Mouse (Mus musculus) ovary, adult 18-20 months (tissue): ENCODE data around the gene Myog.
"Not testable (repeated sequence)": the region's sequence is repeated elsewhere in the genome, so short reads cannot be mapped to it uniquely, and the experiment has no call there.

Source experiments
- DNase-seq: peaks from one replicate; pipeline ENCODE4 v3.0.0; 2022; ENCODE audit warnings: low spot score, mixed read lengths

Gene Myog

DNA sequence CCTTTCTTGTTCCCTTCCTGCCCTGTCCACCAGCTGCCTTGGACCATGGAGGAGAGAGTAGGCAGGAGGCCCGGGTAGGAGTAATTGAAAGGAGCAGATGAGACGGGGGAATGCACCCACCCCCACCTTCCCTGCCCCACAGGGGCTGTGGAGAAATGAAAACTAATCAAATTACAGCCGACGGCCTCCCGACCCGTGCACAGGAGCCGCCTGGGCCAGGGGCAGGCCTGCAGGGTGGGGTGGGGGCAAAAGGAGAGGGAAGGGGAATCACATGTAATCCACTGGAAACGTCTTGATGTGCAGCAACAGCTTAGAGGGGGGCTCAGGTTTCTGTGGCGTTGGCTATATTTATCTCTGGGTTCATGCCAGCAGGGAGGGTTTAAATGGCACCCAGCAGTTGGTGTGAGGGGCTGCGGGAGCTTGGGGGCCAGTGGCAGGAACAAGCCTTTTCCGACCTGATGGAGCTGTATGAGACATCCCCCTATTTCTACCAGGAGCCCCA lies at the start of gene Myog:
Gene Myog, plus strand, starts transcription at position 392 of the 502 bp plus-strand sequence.
- no peak for DNase-seq

DNA sequence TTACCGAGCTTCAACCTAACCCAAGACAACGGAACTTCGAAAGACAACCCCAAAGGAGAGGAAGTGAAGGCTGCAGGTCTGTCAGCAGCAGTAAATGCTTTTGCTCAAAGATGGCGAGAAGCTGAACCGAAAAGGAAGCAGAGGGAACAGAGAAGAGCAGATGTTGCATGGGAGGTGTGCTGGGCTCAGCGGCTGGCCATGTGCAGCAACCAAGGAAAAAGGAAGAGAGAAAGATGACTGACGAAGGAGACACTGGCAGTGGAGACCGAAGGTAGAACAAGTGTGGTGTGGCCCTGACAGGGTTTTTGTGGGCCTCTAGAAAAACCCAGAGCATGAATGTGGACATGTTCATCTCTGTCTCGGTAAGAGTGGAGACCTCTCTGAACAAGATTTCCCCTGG lies 49.1 kb upstream of the Myog start:
- no peak for DNase-seq

DNA sequence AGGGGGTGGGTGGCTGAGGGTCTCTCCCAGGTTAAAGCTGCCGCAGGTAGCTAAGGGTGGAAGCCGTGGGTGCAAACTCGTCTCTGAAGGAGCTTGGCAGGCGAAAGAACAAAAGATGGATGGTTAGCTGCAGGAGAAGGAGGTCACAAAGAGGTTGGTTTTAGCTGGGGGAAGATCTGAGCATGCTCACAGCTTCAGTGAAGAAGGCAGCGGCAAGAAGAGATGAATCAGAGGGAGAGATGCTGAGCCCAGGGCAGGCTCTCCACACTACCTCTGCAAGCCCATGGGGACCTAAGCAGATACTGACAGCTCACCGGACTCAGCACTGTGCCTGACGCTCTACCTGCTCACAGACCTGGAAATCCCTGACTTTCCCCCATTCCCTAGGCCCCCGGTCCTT lies 48.5 kb upstream of the Myog start:
- no peak for DNase-seq

DNA sequence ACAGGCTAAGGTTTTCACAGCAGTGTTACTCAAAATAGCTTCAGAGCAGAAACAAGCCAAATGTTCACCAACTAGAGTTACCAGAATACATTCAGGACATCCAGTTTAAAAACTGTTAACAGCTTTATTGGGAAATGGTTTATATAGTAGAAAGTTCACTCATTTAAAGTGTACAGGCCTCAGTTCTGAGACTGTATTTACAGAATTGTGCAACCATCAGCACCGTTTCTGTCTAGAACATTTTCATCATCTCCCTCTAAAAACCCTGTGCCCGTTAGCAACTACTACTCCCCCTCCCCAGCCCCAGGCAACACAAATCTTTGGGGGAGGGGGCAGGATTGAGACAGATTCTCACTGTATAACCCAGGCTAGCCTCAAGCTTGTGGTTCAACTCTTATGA lies 47.5 kb upstream of the Myog start:
- no peak for DNase-seq

DNA sequence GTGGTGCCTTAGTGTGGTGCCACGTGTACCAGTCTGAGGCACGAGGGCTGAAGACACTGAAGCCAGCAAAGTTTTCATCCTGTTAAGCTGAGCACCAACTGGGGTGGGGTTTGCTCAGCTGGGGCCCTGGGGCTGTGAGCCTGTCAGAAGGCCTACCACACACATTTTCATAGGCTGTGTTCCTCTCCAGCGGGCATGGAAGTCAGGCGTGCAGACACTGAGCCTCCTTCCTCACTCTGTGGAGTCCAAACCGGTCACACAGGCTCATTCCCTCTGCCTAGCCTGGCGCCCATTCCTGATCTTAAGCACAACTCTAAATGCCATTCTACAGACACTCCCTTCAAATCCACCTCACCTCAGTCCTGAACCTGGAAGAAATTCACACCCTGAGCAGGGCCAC lies 46.3 kb upstream of the Myog start:
- no peak for DNase-seq

DNA sequence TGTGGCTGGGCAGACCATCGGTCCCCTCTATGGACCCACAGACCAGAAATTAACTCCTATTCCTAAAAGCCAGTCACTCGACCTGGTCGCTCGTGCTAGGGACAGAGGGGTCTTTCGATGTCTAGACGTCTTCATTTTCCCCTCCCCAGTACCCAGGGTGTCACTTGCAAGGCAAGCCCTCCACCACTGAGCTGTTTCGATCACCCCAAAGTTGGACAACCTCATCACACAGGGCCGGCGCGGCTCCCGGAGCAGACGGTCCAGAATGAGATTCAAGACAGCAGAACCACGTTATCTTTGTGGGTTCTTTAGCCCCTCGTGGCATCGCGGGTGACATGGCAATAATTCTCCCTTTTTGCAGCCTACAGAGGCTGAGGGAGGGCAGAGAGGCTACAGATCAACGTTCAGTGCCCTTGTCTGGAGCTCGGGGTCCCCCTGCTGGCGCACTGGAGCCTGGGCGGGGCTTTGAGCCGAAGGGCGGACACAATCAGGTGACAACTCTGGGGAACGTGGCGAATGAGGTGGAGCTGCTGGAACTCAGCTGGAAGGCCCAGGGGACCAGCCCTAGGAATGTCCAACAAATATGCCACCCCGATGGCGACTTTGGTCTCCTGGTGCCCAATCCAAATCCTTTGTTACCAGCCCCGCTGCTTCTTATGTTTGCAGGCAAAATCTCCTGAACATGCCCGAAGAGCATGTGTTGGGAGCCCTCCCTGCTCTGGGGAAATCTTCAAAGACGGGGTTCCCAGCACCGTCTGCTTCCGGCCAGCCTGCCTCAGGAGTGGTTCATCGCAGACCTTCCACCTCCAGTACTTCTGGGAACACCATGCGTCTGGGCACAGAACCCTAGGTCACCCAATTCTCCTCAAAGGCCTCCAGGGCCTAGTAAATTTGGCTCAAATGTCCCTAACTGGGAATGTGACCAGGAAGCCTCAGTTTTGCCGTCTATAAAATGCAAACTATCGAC lies 45.6 kb upstream of the Myog start:
- DNase-seq: peak; percentile 77

DNA sequence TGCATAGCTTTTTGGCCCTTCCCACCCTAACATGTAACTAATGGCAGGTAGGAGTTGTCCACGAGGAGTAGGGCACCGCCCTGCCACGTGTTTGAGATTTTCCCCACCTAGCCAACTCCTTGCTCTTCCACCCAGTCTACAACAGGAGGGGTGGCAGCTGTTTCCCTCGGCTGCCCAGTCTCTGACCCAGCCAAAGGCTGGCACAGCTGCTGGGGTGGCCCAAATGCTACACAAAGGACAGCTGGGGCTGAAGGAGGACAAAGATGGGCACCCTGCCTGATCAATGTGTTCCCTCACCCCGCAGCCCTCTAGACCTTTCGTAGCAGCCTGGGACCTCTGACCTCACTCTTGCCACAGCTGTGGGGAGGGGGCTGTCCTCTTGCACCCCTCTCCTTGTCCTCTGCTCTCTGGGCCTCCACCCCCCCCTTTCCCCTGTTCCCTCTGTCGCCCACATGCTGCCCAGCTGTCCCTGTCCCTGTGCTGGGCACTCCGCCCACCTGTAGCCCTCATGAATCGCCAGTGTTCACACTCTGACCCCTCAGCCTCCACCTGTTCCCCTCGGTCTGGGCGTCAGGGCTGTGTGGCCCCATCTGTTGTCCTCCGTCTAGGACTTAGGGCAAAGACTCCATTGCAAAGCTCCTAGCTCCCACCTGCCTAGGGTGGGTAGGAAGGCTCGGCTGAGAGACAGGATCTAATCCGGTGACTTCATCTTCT lies 44.6 kb upstream of the Myog start:
- DNase-seq: no peak

DNA sequence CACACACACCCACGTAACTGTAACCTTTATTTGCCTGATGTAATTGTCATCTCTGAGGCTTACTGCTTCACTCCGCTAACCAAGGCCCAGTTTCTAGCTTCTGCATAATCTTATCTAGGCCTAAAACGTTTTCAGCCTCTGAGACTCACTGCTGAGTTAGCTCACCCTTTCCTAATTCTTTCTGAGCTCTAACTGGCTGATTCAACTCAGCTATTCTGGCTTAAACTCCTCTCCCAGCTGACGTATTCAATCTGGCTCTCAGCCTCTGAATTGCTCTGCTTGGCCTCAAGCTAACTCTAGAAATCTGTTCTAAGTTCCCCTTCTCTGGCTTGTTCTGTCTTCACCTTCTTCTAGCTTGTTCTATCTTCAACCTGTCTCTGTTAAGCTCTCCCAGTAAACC lies 43.2 kb upstream of the Myog start:
- no peak for DNase-seq

DNA sequence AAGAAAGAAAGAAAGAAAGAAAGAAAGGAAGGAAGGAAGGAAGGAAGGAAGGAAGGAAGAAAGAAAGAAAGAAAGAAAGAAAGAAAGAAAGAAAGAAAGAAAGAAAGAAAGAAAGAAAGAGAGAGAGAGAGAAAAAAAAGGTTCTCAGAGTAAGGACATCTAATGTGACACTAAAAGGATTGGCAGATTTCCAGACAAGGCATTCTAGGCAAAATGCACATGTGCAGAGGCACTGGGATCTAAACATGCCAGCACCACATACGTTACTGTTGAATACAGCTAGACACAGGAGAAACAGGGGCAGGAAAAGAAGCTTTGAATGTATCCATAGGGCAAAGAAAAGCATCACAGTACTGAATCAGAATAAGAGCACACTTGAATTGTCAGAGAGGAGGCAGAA lies 40.1 kb upstream of the Myog start:
- DNase-seq: not testable (repeated sequence)

DNA sequence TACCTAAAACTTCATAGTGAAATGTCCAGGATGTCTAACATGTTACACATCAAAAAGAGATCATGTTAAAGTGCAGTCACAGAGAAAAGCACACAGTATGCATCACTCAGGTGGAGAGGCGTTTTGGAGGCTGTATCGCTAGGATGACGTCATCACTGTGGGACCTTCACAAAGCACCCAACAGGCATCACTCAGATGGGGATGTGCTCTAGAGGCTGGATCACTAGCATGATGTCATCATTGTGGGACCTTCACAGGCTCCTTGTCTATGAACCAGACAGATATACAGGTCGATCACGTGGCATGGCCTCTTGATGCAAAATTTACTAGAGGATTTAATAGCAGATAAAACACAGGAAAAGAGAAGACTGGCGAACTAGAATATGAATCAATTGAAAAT lies 25.4 kb upstream of the Myog start:
- DNase-seq: no peak

DNA sequence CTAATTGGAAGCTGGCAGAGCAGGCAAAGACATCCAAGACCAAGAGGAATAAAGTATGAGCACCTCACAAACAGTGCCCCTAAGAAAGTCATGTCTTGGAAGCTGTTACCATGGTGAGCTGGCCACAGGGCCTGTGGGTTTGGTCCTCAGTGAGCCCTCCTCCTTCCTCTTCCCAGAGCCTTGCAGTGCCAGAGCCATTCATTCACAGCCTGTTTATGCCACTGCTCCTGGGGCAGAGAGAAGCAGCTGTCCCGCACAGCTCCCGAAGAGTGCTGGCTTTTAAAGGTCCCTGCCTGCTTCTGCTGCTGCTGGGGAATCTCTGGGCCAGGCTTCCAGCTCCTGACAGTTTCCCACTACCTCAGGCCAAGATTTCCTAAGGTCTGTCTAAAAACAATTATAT lies 24.0 kb upstream of the Myog start:
- DNase-seq: no peak

DNA sequence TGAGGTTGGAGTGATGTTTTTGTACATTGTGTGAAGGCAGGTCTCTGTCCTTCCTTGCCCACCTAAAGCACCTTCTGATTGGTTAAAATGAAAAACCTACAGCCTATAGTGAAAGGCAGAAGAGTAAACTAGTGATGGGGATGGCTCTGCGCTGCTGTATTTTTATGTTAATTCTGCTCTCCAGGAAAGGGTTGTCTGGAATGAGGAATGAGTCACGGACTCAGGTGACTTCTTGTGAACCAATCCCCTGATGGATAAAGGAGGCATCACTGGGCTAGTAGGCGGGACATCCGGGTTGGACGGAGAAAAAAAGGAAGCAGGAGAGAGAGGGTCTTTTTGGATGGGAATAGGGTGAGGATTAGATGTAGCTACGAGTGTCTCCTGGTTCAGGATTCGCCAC lies 19.8 kb upstream of the Myog start:
- DNase-seq: no peak

DNA sequence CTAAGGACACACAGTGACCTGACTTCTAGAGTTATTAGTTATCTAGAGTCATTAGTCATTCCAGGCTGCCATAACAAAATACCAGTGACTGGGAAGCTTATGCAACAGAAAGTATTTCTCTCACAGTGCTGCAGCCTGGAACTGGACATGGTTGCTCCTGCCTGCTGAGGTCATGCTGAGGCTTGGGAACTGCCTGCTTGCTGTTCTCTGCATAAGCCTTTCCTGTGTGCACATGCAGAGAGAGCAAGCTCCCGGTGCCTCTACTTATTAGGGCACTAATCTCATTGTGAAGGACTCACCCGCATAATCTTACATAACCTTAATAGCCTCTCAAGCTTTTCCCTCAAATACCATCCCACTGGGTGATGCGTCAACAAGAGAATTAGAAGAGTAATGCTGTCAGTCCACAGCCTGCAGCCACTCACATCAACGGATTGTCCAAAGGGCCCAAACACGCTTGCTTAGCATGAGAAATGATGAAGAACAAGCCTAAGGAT lies 17.0 kb upstream of the Myog start:
- no peak for DNase-seq

DNA sequence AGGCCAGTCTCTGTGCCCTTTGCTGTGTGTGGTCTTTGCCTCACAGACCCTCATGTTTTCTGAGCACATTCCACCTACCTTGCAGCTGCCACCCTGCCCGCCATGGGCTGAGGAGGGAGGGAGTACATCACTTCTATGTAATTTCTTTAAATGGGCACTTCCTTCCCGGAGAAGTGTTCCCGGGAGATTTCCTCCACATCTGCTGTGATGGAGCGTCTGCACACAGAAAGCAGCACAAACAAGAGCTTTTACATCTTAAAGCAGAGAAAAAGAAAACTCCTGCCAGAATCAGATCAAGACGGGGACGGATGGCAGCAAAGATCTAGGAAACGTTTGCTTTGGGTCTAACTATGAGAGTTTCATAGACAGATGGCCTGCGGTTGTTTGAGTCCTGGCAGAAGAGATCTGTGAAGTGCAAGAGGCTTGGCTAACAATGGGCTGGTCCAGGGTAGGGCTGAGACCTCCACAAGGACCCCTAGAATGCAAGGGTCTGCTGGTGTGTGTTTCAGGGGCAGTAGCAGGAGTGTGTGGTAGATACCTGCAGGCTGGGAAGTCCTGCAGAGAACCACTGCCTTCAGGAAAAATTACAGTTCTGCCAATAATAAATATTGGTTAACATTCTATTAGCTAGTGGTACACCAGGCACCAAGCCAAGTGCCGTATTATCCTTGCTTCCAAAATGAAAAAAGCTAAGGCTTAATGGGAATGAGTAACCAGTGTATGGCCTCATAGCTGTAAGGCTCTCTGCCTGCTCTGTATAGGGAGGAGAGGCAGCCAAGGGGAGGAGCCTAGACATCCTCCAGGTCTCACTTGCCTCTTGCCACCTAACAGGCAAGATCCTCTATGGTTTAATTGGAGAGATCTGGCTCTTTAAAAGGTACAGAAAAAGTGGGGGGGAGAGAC lies 16.0 kb upstream of the Myog start:
- DNase-seq: no peak

DNA sequence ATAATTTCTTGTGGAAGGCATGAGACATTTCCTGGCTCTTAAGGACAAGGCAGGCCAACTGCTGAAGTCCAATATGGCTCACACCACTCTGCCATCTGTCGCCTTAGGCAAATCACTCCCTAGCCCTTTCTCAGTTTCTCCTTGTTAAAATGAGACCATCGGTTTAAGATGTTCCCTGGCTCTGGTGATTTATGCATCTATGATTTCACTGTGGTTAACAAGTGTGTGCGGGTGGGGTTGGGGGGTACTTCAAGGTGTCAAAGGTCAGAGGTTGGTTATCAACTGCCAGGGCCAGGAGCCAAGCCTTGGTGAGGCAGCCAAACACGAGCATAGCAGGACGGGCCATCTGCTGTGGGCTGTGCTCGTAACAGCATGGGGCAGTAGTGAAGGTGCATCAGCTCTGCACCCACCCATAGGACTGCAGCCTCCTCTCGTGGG lies 15.3 kb upstream of the Myog start:
- DNase-seq: no peak

DNA sequence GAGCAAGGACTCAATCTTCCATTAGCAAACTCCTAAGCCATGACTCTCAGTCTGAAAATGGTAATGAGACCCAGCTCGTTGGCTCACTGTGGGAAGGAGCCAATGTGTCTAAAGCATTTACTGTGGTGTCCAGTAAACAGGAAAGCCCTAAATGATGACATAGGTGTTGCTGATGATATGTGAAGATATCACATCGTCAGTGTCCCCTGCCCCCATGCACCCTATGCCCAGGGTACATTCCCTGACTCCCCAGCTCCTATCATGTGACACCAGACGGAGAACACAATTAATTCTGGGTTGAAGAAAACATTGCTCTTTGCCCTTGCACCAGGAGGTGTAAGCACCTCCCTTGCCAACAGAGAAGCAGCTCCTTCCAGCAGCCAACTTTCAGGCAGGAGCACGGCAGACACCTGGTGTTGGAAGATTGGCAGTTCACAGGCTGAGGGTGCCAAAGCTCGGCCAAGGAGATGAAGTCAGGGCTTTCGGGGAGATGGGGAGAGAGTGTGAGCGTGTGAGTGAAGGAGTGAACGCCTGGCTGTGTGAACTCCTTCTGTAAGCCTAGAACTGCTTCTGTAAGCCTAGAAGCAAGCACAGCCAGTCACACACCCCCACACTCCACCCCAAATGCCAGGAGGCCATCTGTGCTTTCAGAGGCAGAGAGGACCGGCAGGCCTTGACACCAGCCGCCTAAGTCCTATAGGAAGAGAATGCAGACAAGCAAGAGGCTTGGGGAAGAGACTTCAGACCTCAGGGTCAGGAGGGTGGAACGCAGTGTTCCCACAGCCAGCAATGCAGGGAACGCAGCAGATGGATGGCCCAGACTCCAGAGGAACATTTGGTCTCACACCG lies 13.9 kb upstream of the Myog start:
- peak; percentile 8 for DNase-seq

DNA sequence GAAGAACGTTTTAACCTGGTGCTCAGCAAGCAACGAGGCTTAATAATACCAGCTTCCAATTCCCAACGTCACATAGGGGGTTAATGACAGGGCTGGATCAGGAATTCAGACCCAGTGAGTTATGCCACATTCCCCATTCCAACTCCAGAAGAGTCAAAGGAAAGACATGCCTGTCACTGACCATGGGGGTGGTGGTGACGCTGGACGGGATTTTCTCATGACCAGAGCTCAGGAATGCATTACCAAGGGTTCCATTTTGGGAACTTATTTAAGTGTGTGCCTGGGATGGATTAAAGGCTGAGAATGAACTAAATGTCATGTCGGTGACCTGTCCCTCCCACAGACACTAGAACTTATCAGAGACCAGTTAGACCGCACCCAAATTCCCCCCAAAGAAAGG lies 13.0 kb upstream of the Myog start:
- DNase-seq: no peak

DNA sequence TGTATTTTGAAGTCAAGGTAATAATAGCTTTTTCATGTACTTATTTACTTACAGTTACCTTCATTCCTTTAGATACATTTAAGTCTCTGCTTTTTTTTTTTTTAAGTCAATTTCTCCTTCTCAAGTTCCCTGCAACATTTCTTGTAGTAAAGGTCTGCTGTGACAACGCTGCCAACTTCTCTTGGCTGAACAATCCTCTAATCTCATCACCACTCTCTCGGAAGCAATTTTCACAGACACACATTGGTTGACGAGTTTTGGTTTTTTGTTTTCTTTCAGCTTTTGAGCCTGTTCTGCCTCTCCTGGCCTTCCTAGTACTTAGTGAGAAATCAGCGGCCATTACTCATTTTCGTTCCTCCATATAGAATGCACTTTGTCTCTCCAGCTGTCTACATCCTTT lies 9.6 kb upstream of the Myog start:
- DNase-seq: no peak

DNA sequence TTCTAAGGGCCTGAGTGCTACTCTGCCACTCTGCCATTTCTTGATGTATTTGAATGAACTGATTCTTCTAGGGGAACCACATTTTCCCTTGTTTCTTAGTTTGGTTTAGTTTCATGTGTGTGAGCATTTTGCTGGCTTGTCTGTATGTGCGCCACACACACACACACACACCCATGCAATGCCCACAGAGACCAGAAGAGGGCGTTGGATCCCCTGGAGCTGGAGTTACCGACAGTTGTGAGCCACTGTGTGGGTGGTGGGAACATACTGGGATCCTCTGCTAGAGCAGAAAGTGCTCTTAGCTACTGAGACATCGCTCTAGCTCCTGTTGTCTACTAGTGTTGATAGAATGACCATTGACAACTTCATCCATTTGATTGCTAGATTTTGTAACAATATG lies 8.2 kb upstream of the Myog start:
- DNase-seq: no peak

DNA sequence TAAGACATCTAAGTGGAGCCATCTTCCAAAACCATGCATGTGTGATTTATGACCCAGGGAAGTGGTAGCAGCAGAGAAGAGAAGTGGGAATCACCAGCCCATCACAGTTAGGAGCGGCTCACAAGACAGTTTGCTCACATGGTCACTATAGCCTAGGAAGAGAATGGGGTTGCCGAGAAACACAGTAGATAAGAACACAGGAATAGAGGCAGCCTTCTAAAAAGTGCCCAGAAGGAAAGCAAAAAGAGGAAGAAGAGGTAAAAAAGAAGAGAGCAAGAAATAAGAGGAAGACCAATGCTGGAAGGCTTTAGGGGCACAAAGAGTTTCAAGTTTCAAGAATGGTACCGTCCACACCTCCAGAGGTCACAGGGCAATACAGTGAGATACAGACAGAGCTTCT lies 7.4 kb upstream of the Myog start:
- DNase-seq: no peak

DNA sequence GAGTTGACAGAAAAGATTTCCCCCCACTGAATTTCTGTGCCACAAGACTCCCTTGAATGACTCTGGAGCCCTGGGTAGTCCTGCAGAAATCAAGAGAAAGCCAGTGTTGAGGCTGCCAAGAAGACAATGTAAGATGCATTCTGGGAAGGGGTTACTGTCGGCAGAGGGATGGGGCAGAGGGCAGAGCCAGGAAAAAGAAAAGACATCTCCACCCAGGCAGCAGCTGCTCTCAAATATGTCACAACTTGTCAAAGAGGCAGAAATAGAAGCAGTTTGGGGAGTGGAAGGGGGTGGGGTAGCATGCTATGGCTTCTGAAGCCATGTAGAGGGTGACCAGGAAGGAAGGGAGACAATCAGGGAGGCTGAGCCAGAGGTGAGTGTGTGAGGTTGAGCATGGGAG lies 6.7 kb upstream of the Myog start:
- no peak for DNase-seq
